Mouse (Mus musculus): ENCODE results near the gene Pigo.

Gene Pigo

GRCm38 (mm10) chr4:43037860-43038566, 12.4 kb upstream of the Pigo start:
- peak; percentile 80 for DNase-seq (ENCODE audit: low read depth, low spot score)

- DNase-seq (ENCODE audit: low read depth, low spot score) = no peak
Measured at GRCm38 (mm10) chr4:43036356-43036755, 10.7 kb upstream of the Pigo start.

DNA sequence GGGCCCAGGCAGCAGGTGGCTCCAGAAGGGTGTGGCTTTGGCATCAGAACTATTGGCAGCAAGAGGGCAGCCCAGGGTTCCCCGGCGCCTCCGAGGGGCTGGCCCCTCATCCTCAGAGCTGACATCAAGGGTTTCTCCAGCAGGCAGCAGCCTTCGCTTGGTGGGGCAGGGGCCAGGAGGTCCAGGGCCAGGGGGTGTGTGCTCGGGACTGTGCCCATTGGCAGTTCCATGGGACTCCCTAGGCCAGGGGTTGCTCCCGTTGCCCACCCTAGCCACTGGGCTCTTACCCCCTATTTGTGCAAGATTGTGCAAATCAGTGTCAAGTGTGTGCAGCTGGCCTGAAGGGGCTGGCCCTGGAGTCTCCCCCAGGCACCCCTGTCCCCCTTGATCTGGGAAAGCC, 10.2 kb upstream of the Pigo start:
- no peak for DNase-seq (ENCODE audit: low read depth, low spot score)

DNA sequence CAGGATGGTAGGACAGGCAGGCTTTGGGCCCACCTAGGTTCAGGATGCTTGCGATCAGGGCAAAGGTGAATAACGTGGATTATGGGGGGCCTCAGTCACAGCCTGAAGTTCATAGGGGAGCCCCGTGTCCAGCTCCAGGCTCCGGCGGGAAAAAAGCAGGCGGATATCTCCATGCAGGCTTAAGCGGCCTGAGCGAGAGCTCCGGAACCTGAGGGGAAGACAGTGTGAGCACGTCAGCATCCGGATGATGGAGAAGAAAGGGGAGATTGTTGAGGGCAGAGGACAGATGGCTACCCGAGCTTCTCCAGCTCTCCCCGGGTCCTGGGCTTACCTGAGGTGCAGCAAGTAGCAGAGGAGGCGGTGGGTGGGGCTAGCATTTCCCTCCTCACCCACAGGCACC, 7.9 kb upstream of the Pigo start:
- no peak for DNase-seq (ENCODE audit: low read depth, low spot score)

- DNase-seq (ENCODE audit: low read depth, low spot score) = no peak
Measured at GRCm38 (mm10) chr4:43032501-43032900, 6.9 kb upstream of the Pigo start.

- peak; percentile 83 for DNase-seq (ENCODE audit: low read depth, low spot score)
Measured at GRCm38 (mm10) chr4:43031237-43031995, 5.8 kb upstream of the Pigo start, which contains the start of gene Stoml2. Gene Stoml2, minus strand, starts transcription at chr4:43031710.

- peak; percentile 31 for DNase-seq (ENCODE audit: low read depth, low spot score)
Measured at GRCm38 (mm10) chr4:43030780-43031230, 5.2 kb upstream of the Pigo start.

GRCm38 (mm10) chr4:43030352-43030751, 4.7 kb upstream of the Pigo start:
- no peak for DNase-seq (ENCODE audit: low read depth, low spot score)

GRCm38 (mm10) chr4:43029749-43030148, 4.1 kb upstream of the Pigo start:
- no peak for DNase-seq (ENCODE audit: low read depth, low spot score)

GRCm38 (mm10) chr4:43029121-43029520, 3.5 kb upstream of the Pigo start:
- no peak for DNase-seq (ENCODE audit: low read depth, low spot score)

DNA sequence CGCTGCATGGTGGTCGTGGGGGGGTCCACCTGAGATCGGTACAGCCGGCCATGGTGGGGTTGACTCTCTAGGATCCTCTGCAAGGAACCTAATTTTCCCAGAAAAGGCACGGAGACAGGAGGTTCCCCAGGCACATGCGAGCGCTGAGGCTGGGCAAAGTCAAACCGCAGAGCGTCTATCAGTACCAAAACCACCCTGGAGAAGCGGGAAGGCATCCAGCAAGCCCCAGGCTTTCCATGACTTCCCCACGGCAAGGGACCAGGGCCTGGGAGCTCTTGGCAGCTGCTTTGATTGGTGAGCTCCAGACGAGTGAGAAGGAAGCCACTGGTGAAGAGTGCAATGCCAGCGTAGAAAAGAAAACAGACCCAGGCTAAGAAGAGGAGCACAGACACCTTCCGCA, 946 bp downstream of the Pigo start:
- DNase-seq (ENCODE audit: low read depth, low spot score) = no peak

GRCm38 (mm10) chr4:43021341-43021740, 4.3 kb downstream of the Pigo start:
- no peak for DNase-seq (ENCODE audit: low read depth, low spot score)

DNA sequence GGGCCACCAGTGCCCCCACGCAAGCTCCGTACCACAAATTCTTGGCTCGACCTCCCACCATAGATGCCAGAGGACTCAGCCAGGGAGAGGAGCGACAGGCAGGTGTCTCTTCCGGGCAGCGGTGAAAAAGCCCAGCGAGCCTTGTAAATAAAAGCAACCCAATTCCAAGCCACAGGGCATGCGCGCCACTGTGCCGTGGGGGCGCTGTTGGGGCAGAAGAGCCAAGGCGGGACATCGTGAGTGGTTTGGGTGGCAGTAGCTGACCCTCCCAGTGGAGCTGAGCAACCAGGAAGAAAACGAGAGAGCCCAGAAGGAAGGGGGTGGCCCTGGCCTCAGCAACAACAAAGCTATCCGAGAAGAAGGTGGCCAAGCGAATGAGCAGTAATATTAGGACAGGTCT, 4.7 kb downstream of the Pigo start:
- no peak for DNase-seq (ENCODE audit: low read depth, low spot score)

DNA sequence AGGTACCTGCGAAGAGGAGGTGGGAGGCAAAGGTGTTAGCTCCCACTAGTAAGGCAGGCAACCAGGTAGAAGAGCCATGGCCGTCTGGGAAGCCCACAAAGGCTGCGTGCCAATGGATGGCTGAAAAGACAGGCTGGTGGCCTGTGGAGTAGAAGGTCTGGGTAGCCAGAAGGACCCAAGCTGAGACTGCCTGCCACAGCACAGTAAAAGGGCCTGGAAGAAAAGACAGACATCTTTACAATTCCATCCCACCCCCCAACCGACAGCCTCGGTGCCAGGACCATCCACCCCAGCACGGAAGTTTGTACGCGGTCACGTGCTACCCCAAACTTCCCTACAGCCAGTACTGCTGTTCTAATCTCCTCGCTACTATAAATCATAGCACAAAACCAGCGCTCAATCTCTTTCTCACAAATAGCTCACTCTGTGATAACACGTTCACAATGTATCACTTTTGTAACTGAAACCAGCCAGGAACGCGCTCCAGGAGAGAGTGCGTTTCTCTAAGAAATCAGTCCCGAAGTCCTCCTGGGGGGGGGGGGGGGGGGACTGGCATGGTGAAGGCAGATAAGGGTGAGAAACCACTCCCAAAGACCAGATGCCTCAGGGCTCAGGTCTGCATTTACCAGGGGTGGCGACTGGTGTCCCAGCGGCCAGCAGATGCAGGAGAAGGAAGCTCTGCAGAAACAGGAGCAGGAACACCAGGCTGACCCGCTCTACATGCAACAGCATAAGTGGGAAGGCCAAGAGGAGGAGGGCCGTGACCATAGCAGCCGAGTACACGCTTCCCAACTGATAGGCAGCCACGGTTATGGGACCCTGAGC, 5.8 kb downstream of the Pigo start:
- DNase-seq (ENCODE audit: low read depth, low spot score) = no peak

DNA sequence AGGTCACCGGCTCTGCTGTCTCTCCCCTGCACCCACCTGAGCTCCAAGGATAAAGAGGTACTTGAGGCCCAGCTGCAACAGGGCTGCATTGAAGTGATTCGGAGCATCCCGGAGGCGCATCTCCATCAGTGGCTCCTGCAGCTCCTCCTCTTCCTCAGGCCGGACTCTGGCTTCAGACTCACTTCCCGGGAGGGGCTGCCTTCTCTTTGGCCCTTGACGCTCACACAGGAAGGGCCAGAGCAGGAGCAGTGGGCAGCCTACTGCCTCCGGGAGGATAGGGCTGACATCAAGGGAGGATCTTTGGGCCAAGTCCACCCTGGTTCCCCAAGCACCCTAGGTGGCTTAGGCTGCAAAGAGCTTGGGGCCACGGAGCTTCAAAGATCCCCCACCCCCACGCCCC, 6.4 kb downstream of the Pigo start:
- DNase-seq (ENCODE audit: low read depth, low spot score) = no peak

- no peak for DNase-seq (ENCODE audit: low read depth, low spot score)
Measured at GRCm38 (mm10) chr4:43018156-43018555, 7.5 kb downstream of the Pigo start.

DNA sequence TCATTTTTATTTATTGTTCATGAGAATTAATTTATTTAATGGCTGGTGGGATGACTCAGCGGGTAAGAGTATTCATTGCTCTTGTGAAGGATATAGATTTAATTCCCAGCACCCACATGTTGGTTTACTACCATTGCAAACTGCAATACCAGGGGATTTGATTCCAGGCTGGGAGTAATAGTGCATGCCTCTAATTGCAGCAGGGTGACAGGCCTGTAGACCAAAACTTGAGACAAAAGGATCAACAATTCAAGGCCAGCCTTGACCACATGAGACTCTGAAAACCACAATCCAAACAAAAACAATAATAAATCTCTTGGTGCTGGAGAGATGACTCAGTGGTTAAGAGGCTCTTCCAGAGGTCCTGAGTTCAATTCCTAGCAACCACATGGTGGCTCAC, 13.5 kb downstream of the Pigo start:
- no peak for DNase-seq (ENCODE audit: low read depth, low spot score)

GRCm38 (mm10) chr4:43010161-43011038, 15.2 kb downstream of the Pigo start, which contains the start of gene Fancg:
Gene Fancg, minus strand, starts transcription at chr4:43010506.
- peak; percentile 58 for DNase-seq (ENCODE audit: low read depth, low spot score)

GRCm38 (mm10) chr4:43005765-43006164, 19.9 kb downstream of the Pigo start:
- DNase-seq (ENCODE audit: low read depth, low spot score) = peak; percentile 56

GRCm38 (mm10) chr4:43004951-43005350, 20.7 kb downstream of the Pigo start:
- DNase-seq (ENCODE audit: low read depth, low spot score) = no peak
